Mouse (Mus musculus) stomach, embryonic 15.5 days (tissue): ENCODE measurements at regions not wholly inside any gene's neighbourhood (a gene's known extent, or its start where the extent isn't known, plus 50 kb on each side); places are given as distances from the start of the nearest gene placed in this dataset.
"Not testable (repeated sequence)": the region's sequence is repeated elsewhere in the genome, so short reads cannot be mapped to it uniquely, and the experiment has no call there.

ENCODE experiments used
- ATAC-seq: fragments of 200-750 bp; cut with Nextera tagmentation; 2 replicates; pipeline ENCODE4 v1.8.0; 2017; ENCODE audit warnings: low read depth, moderate number of reproducible peaks, moderate TSS enrichment; ENCODE audit not compliant: insufficient read depth, low FRiP score
- H3K27ac ChIP-seq: fragments of 300-500 bp; sonication (generic); 2 replicates; pipeline ENCODE4 v1.5.1; 2015; ENCODE audit warnings: mild to moderate bottlenecking, inconsistent platforms
- H3K27me3 ChIP-seq: fragments of 300-500 bp; sonication (generic); replicated peaks from 2 replicates; pipeline ENCODE4 v1.6.1; 2015; ENCODE audit warnings: inconsistent platforms
- H3K36me3 ChIP-seq: fragments of 300-500 bp; sonication (generic); 2 replicates; pipeline ENCODE4 v1.6.1; 2015; ENCODE audit warnings: inconsistent platforms
- H3K4me1 ChIP-seq: fragments of 300-500 bp; sonication (generic); 2 replicates; pipeline ENCODE4 v1.6.1; 2015; ENCODE audit warnings: inconsistent platforms
- H3K4me2 ChIP-seq: fragments of 300-500 bp; sonication (generic); 2 replicates; pipeline ENCODE4 v1.6.1; 2015; ENCODE audit warnings: mild to moderate bottlenecking, inconsistent platforms
- H3K4me3 ChIP-seq: fragments of 300-500 bp; sonication (generic); replicated peaks from 2 replicates; pipeline ENCODE4 v1.5.1; 2015; ENCODE audit warnings: inconsistent platforms
- H3K9ac ChIP-seq: fragments of 300-500 bp; sonication (generic); 2 replicates; pipeline ENCODE4 v1.6.1; 2015; ENCODE audit warnings: inconsistent platforms
- H3K9me3 ChIP-seq: fragments of 300-500 bp; sonication (generic); 2 replicates; pipeline ENCODE4 v1.6.1; 2016; ENCODE audit warnings: inconsistent platforms
- WGBS: fragments of 180-500 bp; shearing (Covaris S2); methylation state at CpG from one replicate; pipeline ENCODE4 v1.1.7; 2015; 5-methylcytosine and 5-hydroxymethylcytosine counted together

- ATAC-seq, H3K27me3 ChIP-seq, H3K4me3 ChIP-seq, H3K36me3 ChIP-seq, H3K4me1 ChIP-seq, H3K9me3 ChIP-seq, H3K4me2 ChIP-seq, H3K27ac ChIP-seq, H3K9ac ChIP-seq: not testable (repeated sequence)
- WGBS, result 93% methylated on average over 6 of the region's 6 CpGs
These were observed 91.1 kb upstream of the Gm9887 start for GRCm38 (mm10) chr12:69463327-69463726.

- no peaks in the 10 kb centered on the region for H3K27me3 ChIP-seq
- H3K36me3 ChIP-seq, result no peaks in the 10 kb centered on the region
- 20% methylated on average over 30 of the region's 30 CpGs for WGBS
- H3K4me1 ChIP-seq, result peaks cover 5% of the 10 kb centered on the region; the same call in 1 of the 2 replicates
- H3K4me3 ChIP-seq, result peak overlapping the region; percentile 42
- peak overlapping the region; percentile 21; the same call in 1 of the 2 replicates for H3K9ac ChIP-seq
- no peaks in the 10 kb centered on the region for H3K9me3 ChIP-seq
- H3K4me2 ChIP-seq, result peak overlapping the region; percentile 64
- ATAC-seq, result peak; percentile 72
- H3K27ac ChIP-seq, result peak overlapping the region; percentile 76
These were observed 89.9 kb upstream of the Gm9887 start for GRCm38 (mm10) chr12:69461888-69462840.

GRCm38 (mm10) chr12:69460552-69461079, 88.4 kb upstream of the Gm9887 start:
- Histone ChIP-seq H3K9ac (no peak overlapping the region), H3K36me3 (no peaks in the 10 kb centered on the region), H3K27me3 (no peaks in the 10 kb centered on the region), H3K4me2 (no peak overlapping the region), H3K4me1 (peaks cover 5% of the 10 kb centered on the region; the same call in 1 of the 2 replicates), H3K4me3 (no peak overlapping the region), H3K27ac (no peak overlapping the region), H3K9me3 (no peaks in the 10 kb centered on the region)
- WGBS, result 66% methylated on average over 3 of the region's 3 CpGs
- ATAC-seq, result no peak

GRCm38 (mm10) chr12:69458170-69458841, 86.0 kb upstream of the Gm9887 start:
- Histone ChIP-seq H3K27me3 (no peaks in the 10 kb centered on the region), H3K36me3 (no peaks in the 10 kb centered on the region), H3K4me1 (peaks cover 5% of the 10 kb centered on the region; the same call in 1 of the 2 replicates), H3K4me2 (no peak overlapping the region), H3K27ac (peak overlapping the region; percentile 78), H3K9me3 (no peaks in the 10 kb centered on the region), H3K4me3 (no peak overlapping the region), H3K9ac (no peak overlapping the region)
- peak; percentile 29; the same call in 1 of the 2 replicates for ATAC-seq
- WGBS, result 33% methylated on average over 14 of the region's 14 CpGs

- H3K4me1 ChIP-seq, result peaks cover 5% of the 10 kb centered on the region; the same call in 1 of the 2 replicates
- no peak for ATAC-seq
- WGBS, result 80% methylated on average over 3 of the region's 3 CpGs
- H3K4me3 ChIP-seq, result no peak overlapping the region
- no peak overlapping the region for H3K27ac ChIP-seq
- H3K27me3 ChIP-seq, result no peaks in the 10 kb centered on the region
- H3K9ac ChIP-seq, result no peak overlapping the region
- H3K4me2 ChIP-seq, result no peak overlapping the region
- no peaks in the 10 kb centered on the region for H3K36me3 ChIP-seq
- H3K9me3 ChIP-seq, result no peaks in the 10 kb centered on the region
These were observed 84.5 kb upstream of the Gm9887 start for GRCm38 (mm10) chr12:69456746-69457145.

- ATAC-seq, result no peak
- Histone ChIP-seq H3K4me3 (no peak overlapping the region), H3K36me3 (no peaks in the 10 kb centered on the region), H3K4me1 (peaks cover 9% of the 10 kb centered on the region), H3K27me3 (no peaks in the 10 kb centered on the region), H3K4me2 (no peak overlapping the region), H3K9me3 (no peaks in the 10 kb centered on the region), H3K27ac (no peak overlapping the region), H3K9ac (no peak overlapping the region)
- WGBS, result 76% methylated on average over 12 of the region's 12 CpGs
These were observed 83.9 kb upstream of the Gm9887 start for GRCm38 (mm10) chr12:69456116-69456515.

- H3K36me3 ChIP-seq, result no peaks in the 10 kb centered on the region
- no peaks in the 10 kb centered on the region for H3K9me3 ChIP-seq
- 53% methylated on average over 5 of the region's 5 CpGs for WGBS
- H3K4me2 ChIP-seq, result no peak overlapping the region
- no peak for ATAC-seq
- H3K4me3 ChIP-seq, result no peak overlapping the region
- peaks cover 13% of the 10 kb centered on the region for H3K4me1 ChIP-seq
- H3K9ac ChIP-seq, result no peak overlapping the region
- no peaks in the 10 kb centered on the region for H3K27me3 ChIP-seq
- no peak overlapping the region for H3K27ac ChIP-seq
These were observed 83.3 kb upstream of the Gm9887 start for GRCm38 (mm10) chr12:69455566-69455965.

- Histone ChIP-seq H3K4me2 (no peak overlapping the region), H3K9me3 (no peaks in the 10 kb centered on the region), H3K9ac (no peak overlapping the region), H3K27me3 (no peaks in the 10 kb centered on the region), H3K4me1 (peaks cover 14% of the 10 kb centered on the region), H3K36me3 (no peaks in the 10 kb centered on the region), H3K4me3 (no peak overlapping the region), H3K27ac (no peak overlapping the region)
- WGBS, result 83% methylated on average over 6 of the region's 6 CpGs
- ATAC-seq, result no peak
These were observed 81.3 kb upstream of the Gm9887 start for GRCm38 (mm10) chr12:69453544-69453943.

- Histone ChIP-seq H3K4me3 (no peak overlapping the region), H3K27ac (no peak overlapping the region), H3K9me3 (no peaks in the 10 kb centered on the region), H3K9ac (no peak overlapping the region), H3K36me3 (no peaks in the 10 kb centered on the region), H3K27me3 (no peaks in the 10 kb centered on the region), H3K4me2 (no peak overlapping the region), H3K4me1 (peaks cover 17% of the 10 kb centered on the region)
- no peak for ATAC-seq
- 92% methylated on average over 10 of the region's 10 CpGs for WGBS
These were observed 80.7 kb upstream of the Gm9887 start for GRCm38 (mm10) chr12:69452986-69453385.

- Histone ChIP-seq H3K27ac (peak overlapping the region; percentile 55), H3K9ac (no peak overlapping the region), H3K4me2 (no peak overlapping the region), H3K4me3 (no peak overlapping the region), H3K4me1 (peaks cover 32% of the 10 kb centered on the region), H3K36me3 (no peaks in the 10 kb centered on the region), H3K9me3 (no peaks in the 10 kb centered on the region), H3K27me3 (no peaks in the 10 kb centered on the region)
- peak; percentile 24; the same call in 1 of the 2 replicates for ATAC-seq
- 28% methylated on average over 6 of the region's 6 CpGs for WGBS
These were observed 78.9 kb upstream of the Gm9887 start for GRCm38 (mm10) chr12:69451110-69451509.

- peak; percentile 40; the same call in 1 of the 2 replicates for ATAC-seq
- WGBS, result 26% methylated on average over 14 of the region's 14 CpGs
- no peak overlapping the region for H3K9ac ChIP-seq
- H3K9me3 ChIP-seq, result no peaks in the 10 kb centered on the region
- peak overlapping the region; percentile 22; the same call in 1 of the 2 replicates for H3K4me3 ChIP-seq
- peak overlapping the region; percentile 89 for H3K27ac ChIP-seq
- H3K36me3 ChIP-seq, result no peaks in the 10 kb centered on the region
- no peaks in the 10 kb centered on the region for H3K27me3 ChIP-seq
- peak overlapping the region; percentile 50 for H3K4me2 ChIP-seq
- H3K4me1 ChIP-seq, result peaks cover 34% of the 10 kb centered on the region
These were observed 75.9 kb upstream of the Gm9887 start for GRCm38 (mm10) chr12:69447962-69448767.
